Mouse (Mus musculus): Measurements from ENCODE around the gene Usp32. TPM values are rescaled to one million over a fixed set of nuclear protein-coding genes. Genes with fewer than 3 reads are reported as not detected.

The Usp32 gene
- polyA plus RNA-seq, 1 experiment = 2.8 TPM

GRCm38 (mm10) chr11:84962536-84962935 lies 177.4 kb downstream of the Usp32 start:
- H3K4me3 ChIP-seq (ENCODE audit: low read depth, low read length) = no peak overlapping the region
- no peaks in the 10 kb centered on the region for H3K27me3 ChIP-seq (ENCODE audit: control insufficient read depth, insufficient read depth, low read length)
- 19% methylated on average over 4 of the region's 4 CpGs for WGBS
- 0 out of 2 replicates have a peak overlapping the region, but pooled peaks have one; percentile 16 for H3K27ac ChIP-seq (ENCODE audit: insufficient read depth, low read depth, low read length)
- no peak for TF ChIP-seq CTCF (IDR thresholded peaks at IDR 0.05; ENCODE audit: extremely low read depth, insufficient read length, insufficient replicate concordance, low read depth, low read length)
- no peak for TF ChIP-seq POLR2A (IDR thresholded peaks at IDR 0.05; ENCODE audit: low read depth, low read length)
- H3K4me1 ChIP-seq (ENCODE audit: control insufficient read depth, insufficient read depth, insufficient read length, low read length) = peaks cover 60% of the 10 kb centered on the region
- H3K36me3 ChIP-seq (ENCODE audit: control insufficient read depth, insufficient read depth, low read length) = peaks cover 5% of the 10 kb centered on the region; the same call in 1 of the 2 replicates

GRCm38 (mm10) chr11:84961571-84961970 lies 178.4 kb downstream of the Usp32 start:
- TF ChIP-seq POLR2A (IDR thresholded peaks at IDR 0.05; ENCODE audit: low read depth, low read length) = no peak
- no peak for TF ChIP-seq CTCF (IDR thresholded peaks at IDR 0.05; ENCODE audit: extremely low read depth, insufficient read length, insufficient replicate concordance, low read depth, low read length)
- Histone ChIP-seq H3K27me3 (ENCODE audit: control insufficient read depth, insufficient read depth, low read length) (no peaks in the 10 kb centered on the region), H3K36me3 (ENCODE audit: control insufficient read depth, insufficient read depth, low read length) (peaks cover 5% of the 10 kb centered on the region; the same call in 1 of the 2 replicates), H3K27ac (ENCODE audit: insufficient read depth, low read depth, low read length) (no peak overlapping the region), H3K4me3 (ENCODE audit: low read depth, low read length) (no peak overlapping the region), H3K4me1 (ENCODE audit: control insufficient read depth, insufficient read depth, insufficient read length, low read length) (peaks cover 58% of the 10 kb centered on the region)
- WGBS = 93% methylated on average over 4 of the region's 4 CpGs

GRCm38 (mm10) chr11:84960780-84961179 lies 179.2 kb downstream of the Usp32 start:
- Histone ChIP-seq H3K4me3 (ENCODE audit: low read depth, low read length) (no peak overlapping the region), H3K36me3 (ENCODE audit: control insufficient read depth, insufficient read depth, low read length) (peaks cover 5% of the 10 kb centered on the region; the same call in 1 of the 2 replicates), H3K27ac (ENCODE audit: insufficient read depth, low read depth, low read length) (no peak overlapping the region), H3K27me3 (ENCODE audit: control insufficient read depth, insufficient read depth, low read length) (no peaks in the 10 kb centered on the region), H3K4me1 (ENCODE audit: control insufficient read depth, insufficient read depth, insufficient read length, low read length) (peaks cover 56% of the 10 kb centered on the region)
- WGBS = 75% methylated on average over 6 of the region's 6 CpGs
- TF ChIP-seq CTCF (IDR thresholded peaks at IDR 0.05; ENCODE audit: extremely low read depth, insufficient read length, insufficient replicate concordance, low read depth, low read length) (no peak), POLR2A (IDR thresholded peaks at IDR 0.05; ENCODE audit: low read depth, low read length) (no peak)

- H3K4me3 ChIP-seq (ENCODE audit: low read depth, low read length) = 0 out of 2 replicates have a peak overlapping the region, but pooled peaks have one; percentile 44
- H3K27me3 ChIP-seq (ENCODE audit: control insufficient read depth, insufficient read depth, low read length) = no peaks in the 10 kb centered on the region
- peaks cover 53% of the 10 kb centered on the region for H3K4me1 ChIP-seq (ENCODE audit: control insufficient read depth, insufficient read depth, insufficient read length, low read length)
- TF ChIP-seq CTCF (IDR thresholded peaks at IDR 0.05; ENCODE audit: extremely low read depth, insufficient read length, insufficient replicate concordance, low read depth, low read length) (no peak), POLR2A (IDR thresholded peaks at IDR 0.05; ENCODE audit: low read depth, low read length) (no peak)
- 68% methylated on average over 3 of the region's 3 CpGs for WGBS
- H3K27ac ChIP-seq (ENCODE audit: insufficient read depth, low read depth, low read length) = no peak overlapping the region
- peaks cover 5% of the 10 kb centered on the region; the same call in 1 of the 2 replicates for H3K36me3 ChIP-seq (ENCODE audit: control insufficient read depth, insufficient read depth, low read length)
Measured at GRCm38 (mm10) chr11:84960291-84960690, 179.7 kb downstream of the Usp32 start.

- H3K36me3 ChIP-seq (ENCODE audit: control insufficient read depth, insufficient read depth, low read length) = peaks cover 5% of the 10 kb centered on the region; the same call in 1 of the 2 replicates
- 12% methylated on average over 9 of the region's 9 CpGs for WGBS
- H3K27me3 ChIP-seq (ENCODE audit: control insufficient read depth, insufficient read depth, low read length) = no peaks in the 10 kb centered on the region
- peak overlapping the region; percentile 44 for H3K4me3 ChIP-seq (ENCODE audit: low read depth, low read length)
- TF ChIP-seq POLR2A (IDR thresholded peaks at IDR 0.05; ENCODE audit: low read depth, low read length) (no peak), CTCF (IDR thresholded peaks at IDR 0.05; ENCODE audit: extremely low read depth, insufficient read length, insufficient replicate concordance, low read depth, low read length) (no peak)
- H3K4me1 ChIP-seq (ENCODE audit: control insufficient read depth, insufficient read depth, insufficient read length, low read length) = peaks cover 55% of the 10 kb centered on the region
- H3K27ac ChIP-seq (ENCODE audit: insufficient read depth, low read depth, low read length) = peak overlapping the region; percentile 69
Measured at GRCm38 (mm10) chr11:84959701-84960181, 180.2 kb downstream of the Usp32 start.

- WGBS = 22% methylated on average over 5 of the region's 5 CpGs
- peak overlapping the region; percentile 72 for H3K27ac ChIP-seq (ENCODE audit: insufficient read depth, low read depth, low read length)
- peak overlapping the region; percentile 44 for H3K4me3 ChIP-seq (ENCODE audit: low read depth, low read length)
- H3K4me1 ChIP-seq (ENCODE audit: control insufficient read depth, insufficient read depth, insufficient read length, low read length) = peaks cover 51% of the 10 kb centered on the region
- no peaks in the 10 kb centered on the region for H3K27me3 ChIP-seq (ENCODE audit: control insufficient read depth, insufficient read depth, low read length)
- peaks cover 2% of the 10 kb centered on the region; the same call in 1 of the 2 replicates for H3K36me3 ChIP-seq (ENCODE audit: control insufficient read depth, insufficient read depth, low read length)
- TF ChIP-seq POLR2A (IDR thresholded peaks at IDR 0.05; ENCODE audit: low read depth, low read length) (no peak), CTCF (IDR thresholded peaks at IDR 0.05; ENCODE audit: extremely low read depth, insufficient read length, insufficient replicate concordance, low read depth, low read length) (no peak)
Measured at GRCm38 (mm10) chr11:84959181-84959580, 180.8 kb downstream of the Usp32 start.

GRCm38 (mm10) chr11:84958271-84958630 lies 181.7 kb downstream of the Usp32 start:
- peak overlapping the region; percentile 64 for H3K4me3 ChIP-seq (ENCODE audit: low read depth, low read length)
- no peaks in the 10 kb centered on the region for H3K36me3 ChIP-seq (ENCODE audit: control insufficient read depth, insufficient read depth, low read length)
- 1% methylated on average over 11 of the region's 11 CpGs for WGBS
- H3K4me1 ChIP-seq (ENCODE audit: control insufficient read depth, insufficient read depth, insufficient read length, low read length) = peaks cover 44% of the 10 kb centered on the region
- TF ChIP-seq CTCF (IDR thresholded peaks at IDR 0.05; ENCODE audit: extremely low read depth, insufficient read length, insufficient replicate concordance, low read depth, low read length) (no peak), POLR2A (IDR thresholded peaks at IDR 0.05; ENCODE audit: low read depth, low read length) (no peak)
- H3K27ac ChIP-seq (ENCODE audit: insufficient read depth, low read depth, low read length) = peak overlapping the region; percentile 72; the same call in 1 of the 2 replicates
- no peaks in the 10 kb centered on the region for H3K27me3 ChIP-seq (ENCODE audit: control insufficient read depth, insufficient read depth, low read length)

Measured in small intestine, adult 2 months (tissue).